Mouse (Mus musculus) liver, adult 2 months (tissue): ENCODE results near the gene Acadvl.

Experiments
- CTCF ChIP-seq: fragments of 200-500 bp; IDR thresholded peaks from 2 replicates; pipeline ENCODE4 v1.5.1; 2011; ENCODE audit warnings: low read depth, low read length, control low read depth
- POLR2A ChIP-seq: fragments of 200-500 bp; IDR thresholded peaks from 2 replicates; pipeline ENCODE4 v1.6.1; 2011; ENCODE audit warnings: low read length, control low read depth; ENCODE audit not compliant: insufficient read depth; ENCODE audit errors: extremely low read depth

DNA sequence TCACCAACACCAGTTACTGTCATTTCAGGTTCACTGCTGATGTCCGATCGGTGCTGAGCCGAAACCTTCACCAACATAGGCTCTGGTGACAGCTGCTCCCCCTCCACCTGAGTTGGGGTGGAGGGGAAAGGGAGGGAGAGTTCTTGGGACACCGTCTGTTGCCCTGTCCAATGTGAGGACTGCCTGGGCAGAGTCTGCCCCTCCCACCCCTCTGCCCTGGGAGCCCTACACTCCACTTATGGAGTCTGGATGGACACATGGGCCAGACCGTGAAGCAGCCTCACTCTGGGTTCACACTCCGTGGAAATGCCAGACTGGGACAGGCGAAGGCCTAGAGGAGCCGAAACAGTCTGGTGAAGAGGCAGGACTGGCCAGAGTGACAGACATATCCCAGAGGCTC lies 25.3 kb downstream of the Acadvl start:
- TF ChIP-seq CTCF (no peak), POLR2A (no peak)
